ENCODE assay signal across 9 mouse cellular contexts in genomic region chr17:28648607-28649370, GRCm38 (mm10). TPM values are rescaled to one million over a fixed set of nuclear protein-coding genes. Genes with fewer than 3 reads are reported as not detected.
A peak's percentile ranks its signal among the peaks of the same experiment; 100 is the strongest.
DNase-seq lines count a peak whose midpoint lies in the region; TF ChIP-seq lines count a peak whose summit lies in the region.
"Had no signal": no experiment of that assay in that cellular context is flagged by ENCODE, and none has a peak within 500 bp of the region (broad histone marks: within the 10 kb centered on the region; RNA-seq: fewer than 3 reads in every experiment).

No protein-coding gene starts in this region.

- TF ChIP-seq CTCF in embryonic fibroblast, embryonic 13.5 days (IDR thresholded peaks at IDR 0.05; ENCODE audit: borderline replicate concordance, insufficient read depth, low read length), result peak; percentile 34; the same call in 1 of the 2 replicates
- peak; percentile 69; the same call in 1 of the 2 replicates for TF ChIP-seq CTCF in olfactory bulb, adult 2 months (IDR thresholded peaks at IDR 0.05; ENCODE audit: insufficient read depth, low read depth, low read length)

- TF ChIP-seq POLR2A in embryonic fibroblast, embryonic 13.5 days (IDR thresholded peaks at IDR 0.05; ENCODE audit: low read depth, low read length), result no peak
- no peak for TF ChIP-seq POLR2A in olfactory bulb, adult 2 months (IDR thresholded peaks at IDR 0.05; ENCODE audit: insufficient read depth, low read depth, low read length)

- DNase-seq in gastrocnemius, postnatal 10 days, result peak; percentile 20
- DNase-seq in gastrocnemius, postnatal 4 days (ENCODE audit: low spot score in 2 of 2), result no peak
- DNase-seq in A20 (ENCODE audit: low read depth, low spot score), result peak; percentile 54
- peak; percentile 22 to 36 for DNase-seq in adrenal gland, adult 18-20 months (ENCODE audit: low spot score in 2 of 2)
- DNase-seq in layer of hippocampus, postnatal 36 days, result peak; percentile 37 to 61
- peak; percentile 65 to 71 for DNase-seq in thymus, postnatal 36 days

- H3K4me3 ChIP-seq in embryonic fibroblast, embryonic 13.5 days (ENCODE audit: insufficient read depth, low read length), result no peak overlapping the region
- no peak overlapping the region for H3K4me3 ChIP-seq in olfactory bulb, adult 2 months (ENCODE audit: insufficient read depth, low read depth, low read length)
- H3K4me3 ChIP-seq: limb, embryonic 15.5 days had no signal

- H3K27ac ChIP-seq in embryonic fibroblast, embryonic 13.5 days (ENCODE audit: insufficient read depth, low read length), result no peak overlapping the region
- no peak overlapping the region for H3K27ac ChIP-seq in olfactory bulb, adult 2 months (ENCODE audit: insufficient read depth, low read depth, low read length)
- H3K27ac ChIP-seq: limb, embryonic 15.5 days had no signal

- 25% methylated on average over 6 of the region's 6 CpGs for WGBS in olfactory bulb, adult 2 months

- no peaks in the 10 kb centered on the region for H3K4me1 ChIP-seq in embryonic fibroblast, embryonic 13.5 days (ENCODE audit: control insufficient read depth, insufficient read depth, low read length)
- H3K4me1 ChIP-seq in olfactory bulb, adult 2 months (ENCODE audit: control insufficient read depth, insufficient read depth, low read length), result no peaks in the 10 kb centered on the region
- H3K4me1 ChIP-seq: limb, embryonic 15.5 days had no signal

RNA-seq across cellular contexts. Expression of gene Srpk1, which starts 26.3 kb away (rescaled TPM):
- 10 to 100 TPM; 28.5 to 36.2 TPM for total RNA-seq in gastrocnemius, postnatal 10 days (2021)
- 10 to 100 TPM; 38.4 to 41.6 TPM for total RNA-seq in gastrocnemius, postnatal 4 days (2021)
- total RNA-seq in adrenal gland, adult 18-20 months (2021), result 10 to 100 TPM; 60.8 to 64.4 TPM
- polyA plus RNA-seq in embryonic fibroblast, embryonic 13.5 days (2011; ENCODE audit: insufficient read length, low read depth, missing spikeins), result 115 and 125 TPM in 2 replicates
- total RNA-seq in layer of hippocampus, postnatal 36 days (2021), result 10 to 100 TPM; 77.8 to 83.3 TPM
- 455 TPM in 1 of 2 replicates, not detected in the other for polyA plus RNA-seq in olfactory bulb, adult 2 months (2012; ENCODE audit: insufficient read depth, insufficient read length, low replicate concordance, missing spikeins)

RNA-seq across cellular contexts. Expression of gene Slc26a8, which starts 41.2 kb away (rescaled TPM):
- total RNA-seq in gastrocnemius, postnatal 10 days (2021), result 1 to 10 TPM; 1.2 TPM
- 1 to 10 TPM; 2.0 to 2.3 TPM for total RNA-seq in gastrocnemius, postnatal 4 days (2021)
- 1 to 10 TPM; 1.3 to 1.5 TPM for total RNA-seq in adrenal gland, adult 18-20 months (2021)
- polyA plus RNA-seq in embryonic fibroblast, embryonic 13.5 days (2011; ENCODE audit: insufficient read length, low read depth, missing spikeins), result 0.67 and 1.0 TPM in 2 replicates
- total RNA-seq in layer of hippocampus, postnatal 36 days (2021), result 1 to 10 TPM; 3.7 to 6.4 TPM
- polyA plus RNA-seq in olfactory bulb, adult 2 months (2012; ENCODE audit: insufficient read depth, insufficient read length, low replicate concordance, missing spikeins), result not detected in 2 replicates

RNA-seq across cellular contexts. Expression of gene Mapk14, which starts 42.3 kb away (rescaled TPM):
- 10 to 100 TPM; 59.8 to 62.8 TPM for total RNA-seq in gastrocnemius, postnatal 10 days (2021)
- total RNA-seq in gastrocnemius, postnatal 4 days (2021), result 10 to 100 TPM; 54.8 to 61.0 TPM
- 10 to 100 TPM; 62.4 to 89.6 TPM for total RNA-seq in adrenal gland, adult 18-20 months (2021)
- polyA plus RNA-seq in embryonic fibroblast, embryonic 13.5 days (2011; ENCODE audit: insufficient read length, low read depth, missing spikeins), result 72.0 and 76.5 TPM in 2 replicates
- total RNA-seq in layer of hippocampus, postnatal 36 days (2021), result 10 to 100 TPM; 76.7 to 78.8 TPM
- not detected in 2 replicates for polyA plus RNA-seq in olfactory bulb, adult 2 months (2012; ENCODE audit: insufficient read depth, insufficient read length, low replicate concordance, missing spikeins)

Comparison
In these comparisons a context has a peak if more than half of its experiments do, and no peak if none do; other contexts are left out.
1. DNase-seq: peak in gastrocnemius, postnatal 10 days (single experiment), A20 (single experiment), adrenal gland, adult 18-20 months (2 of 2), layer of hippocampus, postnatal 36 days (2 of 2) and thymus, postnatal 36 days (2 of 2); none in gastrocnemius, postnatal 4 days (0 of 2).